Mouse (Mus musculus) megakaryocyte, embryonic 14.5 days (primary cell): ENCODE results near the gene Olfr521.

ENCODE experiments used
- FLI1 ChIP-seq: IDR thresholded peaks from 2 replicates; pipeline ENCODE4 v1.6.1; 2012; ENCODE audit warnings: low read length, inconsistent platforms, mixed read lengths
- GATA1 ChIP-seq: IDR thresholded peaks from 3 replicates; pipeline ENCODE4 v1.6.1; 2012; ENCODE audit warnings: mixed read lengths, low read length, inconsistent platforms, borderline replicate concordance

- TF ChIP-seq GATA1, result no peak
- no peak for TF ChIP-seq FLI1
Measured at GRCm38 (mm10) chr7:99790816-99791215, 27.5 kb downstream of the Olfr521 start.
